ENCODE assay signal across 9 mouse cellular contexts in genomic region chr3:84889648-84890047, GRCm38 (mm10).
DNase-seq lines count a peak whose midpoint lies in the region; ATAC-seq lines count a peak whose summit lies in the region.
"Had no signal": no experiment of that assay in that cellular context is flagged by ENCODE, and none has a peak within 500 bp of the region (broad histone marks: within the 10 kb centered on the region; RNA-seq: fewer than 3 reads in every experiment).

No protein-coding gene starts in this region.

- H3K27me3 ChIP-seq in heart, embryonic 11.5 days (ENCODE audit: control insufficient read depth, insufficient read depth, low read length): no peaks in the 10 kb centered on the region
- H3K27me3 ChIP-seq: limb, embryonic 13.5 days had no signal

- no peak overlapping the region for H3K9ac ChIP-seq in heart, embryonic 11.5 days (ENCODE audit: low read depth, low read length)
- H3K9ac ChIP-seq: limb, embryonic 13.5 days had no signal

- H3K36me3 ChIP-seq in heart, embryonic 11.5 days (ENCODE audit: control insufficient read depth, insufficient read depth, low read length): no peaks in the 10 kb centered on the region
- H3K36me3 ChIP-seq: limb, embryonic 13.5 days had no signal

- H3K4me1 ChIP-seq in heart, embryonic 11.5 days (ENCODE audit: control insufficient read depth, insufficient read depth, low read length): no peaks in the 10 kb centered on the region
- H3K4me1 ChIP-seq: limb, embryonic 13.5 days had no signal

- H3K4me3 ChIP-seq in heart, embryonic 11.5 days (ENCODE audit: low read depth, low read length): no peak overlapping the region
- H3K4me3 ChIP-seq: limb, embryonic 13.5 days had no signal

- 60% methylated on average over 1 of the region's 1 CpGs for WGBS in heart, embryonic 11.5 days (ENCODE audit: insufficient replicate concordance)

- DNase-seq in heart, adult 18-20 months: peak; percentile 32 to 36
- DNase-seq in right cerebral cortex, adult 18-20 months: peak; percentile 8
- no peak for DNase-seq in right cerebral cortex, postnatal 25 days
- DNase-seq in kidney, postnatal 36 days: peak; percentile 29 to 33
- DNase-seq in thymus, postnatal 4 days: peak; percentile 29
- no peak for DNase-seq in right cerebral cortex, postnatal 36 days (ENCODE audit: low spot score in 2 of 2)
- no peak for DNase-seq in heart, adult 11 months

- no peak overlapping the region for H3K27ac ChIP-seq in heart, embryonic 11.5 days (ENCODE audit: low read depth, low read length)
- H3K27ac ChIP-seq: limb, embryonic 13.5 days had no signal

- no peak for ATAC-seq in heart, embryonic 11.5 days (replicated peaks; ENCODE audit: insufficient number of reproducible peaks, low FRiP score, low TSS enrichment)

- H3K4me2 ChIP-seq in heart, embryonic 11.5 days: no peak overlapping the region
- H3K4me2 ChIP-seq: limb, embryonic 13.5 days had no signal

- no peaks in the 10 kb centered on the region for H3K9me3 ChIP-seq in heart, embryonic 11.5 days (replicated peaks; ENCODE audit: control insufficient read depth, low read length)
- H3K9me3 ChIP-seq: limb, embryonic 13.5 days had no signal

Comparison
In these comparisons a context has a peak if more than half of its experiments do, and no peak if none do; other contexts are left out.
1. DNase-seq: peak in heart, adult 18-20 months (2 of 2), right cerebral cortex, adult 18-20 months (single experiment), kidney, postnatal 36 days (2 of 2) and thymus, postnatal 4 days (single experiment); none in right cerebral cortex, postnatal 25 days (single experiment), right cerebral cortex, postnatal 36 days (0 of 2) and heart, adult 11 months (single experiment).